Mouse (Mus musculus): ENCODE measurements around the gene Anxa7. TPM values are rescaled to one million over a fixed set of nuclear protein-coding genes. Genes with fewer than 3 reads are reported as not detected.

The Anxa7 gene
- polyA plus RNA-seq, 1 experiment from 2014 or later: 59.7 TPM

DNA sequence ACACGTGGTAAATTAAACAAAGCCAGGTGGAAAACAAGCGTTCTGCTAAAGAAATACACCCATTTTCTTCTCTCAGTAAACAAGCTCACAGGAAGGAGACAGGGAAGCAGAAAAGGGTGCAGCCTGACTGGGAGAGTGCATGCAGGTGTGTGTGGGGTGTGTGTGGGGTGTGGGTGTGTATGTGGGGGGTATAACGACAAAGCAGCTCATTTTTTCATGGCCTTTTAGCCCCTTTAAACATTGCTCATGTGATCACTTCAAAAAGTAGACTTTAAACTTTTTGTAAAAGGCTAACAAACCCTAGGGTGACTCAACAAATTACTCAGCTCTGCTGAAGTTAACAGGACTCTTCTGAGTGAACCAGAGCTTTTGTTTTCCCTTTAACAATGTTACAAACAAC, 1.5 kb downstream of the Anxa7 start:
- peak overlapping the region; percentile 63; the same call in 1 of the 2 replicates for H3K27ac ChIP-seq
- H3K4me3 ChIP-seq: peak overlapping the region; percentile 77
- no peak overlapping the region for H3K9ac ChIP-seq
- 23% methylated on average over 3 of the region's 3 CpGs for whole genome bisulfite sequencing
- H3K9me3 ChIP-seq: no peaks in the 10 kb centered on the region
- H3K27me3 ChIP-seq: no peaks in the 10 kb centered on the region
- no peak for ATAC-seq (ENCODE audit: insufficient number of reproducible peaks, low FRiP score, low TSS enrichment, low read depth)
- H3K36me3 ChIP-seq: 0 out of 2 replicates have a peak, but pooled peaks cover 4% of the 10 kb centered on the region
- H3K4me1 ChIP-seq: peaks cover 9% of the 10 kb centered on the region
- peak overlapping the region; percentile 60 for H3K4me2 ChIP-seq

DNA sequence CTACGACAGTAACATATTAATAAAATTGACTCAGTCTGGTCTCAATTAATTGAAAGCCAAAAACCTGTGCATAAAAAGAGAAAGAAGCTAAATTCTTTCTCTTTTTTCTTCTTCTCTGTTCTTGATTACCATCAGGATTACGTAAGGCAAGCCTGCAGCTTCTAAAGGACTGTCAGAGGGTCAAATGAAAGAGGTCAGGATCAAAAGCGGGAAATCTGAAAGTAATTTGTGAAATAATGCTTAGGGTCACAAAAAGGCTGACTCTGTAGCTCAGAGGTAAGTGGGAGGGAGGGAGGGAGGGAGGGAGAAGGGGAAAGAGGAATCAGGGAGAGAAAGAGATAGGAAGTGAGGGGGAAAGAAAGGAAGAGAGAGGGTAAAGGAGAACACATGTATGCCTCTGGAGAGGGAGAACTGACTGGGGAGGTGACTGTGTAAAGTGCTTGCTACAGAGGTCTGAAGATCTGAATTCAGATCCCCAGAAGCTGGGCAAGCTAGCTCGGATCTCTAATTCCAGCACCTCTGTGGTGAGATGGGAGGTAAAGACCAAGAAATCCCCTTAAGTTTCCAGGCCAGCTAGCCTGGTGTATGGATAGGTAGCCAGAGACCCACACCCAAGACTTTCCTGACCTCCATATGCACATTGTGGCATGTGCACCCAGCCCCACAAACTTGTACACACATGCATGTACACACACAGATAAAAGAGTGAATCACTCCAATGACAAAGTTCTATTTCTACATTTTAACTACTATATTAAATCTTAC, 2.5 kb downstream of the Anxa7 start:
- no peak for ATAC-seq (ENCODE audit: insufficient number of reproducible peaks, low FRiP score, low TSS enrichment, low read depth)
- H3K4me3 ChIP-seq: no peak overlapping the region
- H3K9me3 ChIP-seq: no peaks in the 10 kb centered on the region
- H3K27me3 ChIP-seq: no peaks in the 10 kb centered on the region
- WGBS: 33% methylated on average over 4 of the region's 4 CpGs
- no peak overlapping the region for H3K27ac ChIP-seq
- no peak overlapping the region for H3K9ac ChIP-seq
- no peak overlapping the region for H3K4me2 ChIP-seq
- peaks cover 9% of the 10 kb centered on the region for H3K4me1 ChIP-seq
- no peaks in the 10 kb centered on the region for H3K36me3 ChIP-seq

DNA sequence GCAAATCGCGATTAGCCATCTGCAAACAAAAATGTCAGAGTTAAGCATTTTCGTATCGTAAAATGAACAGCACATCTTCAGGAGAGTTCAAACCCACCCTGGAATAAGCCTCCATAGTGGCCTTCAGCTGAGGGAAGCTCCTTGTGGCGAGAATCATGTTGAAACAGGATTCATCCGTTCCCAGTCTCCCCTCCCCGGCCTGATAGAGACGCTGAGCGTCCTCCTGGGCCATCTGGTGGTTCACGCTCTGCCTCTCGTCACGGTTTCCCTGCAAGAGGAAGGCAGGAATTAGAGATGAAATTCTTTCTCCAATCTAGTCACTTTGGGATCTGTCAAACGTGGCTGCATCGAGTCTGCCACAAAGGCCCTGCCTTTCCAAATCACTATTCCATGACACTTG, 19.7 kb downstream of the Anxa7 start:
- Histone ChIP-seq H3K36me3 (peaks cover 79% of the 10 kb centered on the region), H3K27ac (no peak overlapping the region), H3K4me2 (no peak overlapping the region), H3K9me3 (no peaks in the 10 kb centered on the region), H3K9ac (no peak overlapping the region), H3K4me1 (no peaks in the 10 kb centered on the region), H3K4me3 (no peak overlapping the region), H3K27me3 (no peaks in the 10 kb centered on the region)
- 74% methylated on average over 14 of the region's 14 CpGs for WGBS
- no peak for ATAC-seq (ENCODE audit: insufficient number of reproducible peaks, low FRiP score, low TSS enrichment, low read depth)

DNA sequence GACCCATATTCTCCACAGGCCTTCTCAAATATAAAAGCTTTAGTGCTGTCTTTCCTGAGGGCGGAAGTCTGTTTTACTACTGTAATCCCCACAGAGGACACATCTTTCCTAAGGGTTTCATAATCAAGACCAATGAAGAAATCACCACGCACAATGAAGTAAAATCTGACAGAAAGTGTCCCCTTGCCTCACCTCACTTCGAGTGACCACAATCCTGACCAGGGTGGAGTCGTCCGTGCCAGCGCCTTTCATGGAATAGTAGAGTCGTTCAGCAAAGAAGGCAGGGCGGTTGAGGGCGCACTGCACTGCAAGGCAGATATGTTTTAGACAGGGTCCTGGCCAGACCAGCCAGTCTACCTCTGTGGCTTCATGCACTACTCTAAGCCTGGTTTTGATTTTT, 21.6 kb downstream of the Anxa7 start:
- H3K27ac ChIP-seq: no peak overlapping the region
- H3K9me3 ChIP-seq: no peaks in the 10 kb centered on the region
- no peaks in the 10 kb centered on the region for H3K27me3 ChIP-seq
- no peaks in the 10 kb centered on the region for H3K4me1 ChIP-seq
- 89% methylated on average over 9 of the region's 9 CpGs for WGBS
- H3K36me3 ChIP-seq: peaks cover 69% of the 10 kb centered on the region
- H3K4me3 ChIP-seq: no peak overlapping the region
- ATAC-seq (ENCODE audit: insufficient number of reproducible peaks, low FRiP score, low TSS enrichment, low read depth): no peak
- no peak overlapping the region for H3K9ac ChIP-seq
- no peak overlapping the region for H3K4me2 ChIP-seq

DNA sequence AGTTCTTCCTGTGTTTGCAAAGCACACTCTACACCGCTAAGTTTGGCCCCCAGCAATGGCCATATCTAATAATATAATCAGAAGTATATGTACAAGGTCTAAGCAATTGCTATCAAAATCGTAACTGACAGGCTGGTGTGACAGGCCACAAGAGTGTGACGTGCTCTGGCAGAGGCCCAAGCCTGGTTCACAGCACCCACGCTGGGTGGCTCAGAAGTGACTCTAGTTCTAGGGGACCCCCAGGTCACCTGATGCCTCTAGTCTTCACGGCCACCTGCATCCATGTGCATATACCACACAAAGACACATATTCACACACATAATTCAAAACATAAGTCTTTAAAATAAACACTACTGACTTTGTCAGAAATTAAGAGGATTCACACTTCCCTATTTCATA, 27.0 kb downstream of the Anxa7 start:
- H3K4me3 ChIP-seq: no peak overlapping the region
- H3K4me1 ChIP-seq: no peaks in the 10 kb centered on the region
- H3K36me3 ChIP-seq: peaks cover 19% of the 10 kb centered on the region
- WGBS: 89% methylated on average over 5 of the region's 5 CpGs
- H3K4me2 ChIP-seq: no peak overlapping the region
- no peak overlapping the region for H3K9ac ChIP-seq
- H3K27me3 ChIP-seq: no peaks in the 10 kb centered on the region
- H3K27ac ChIP-seq: no peak overlapping the region
- ATAC-seq (ENCODE audit: insufficient number of reproducible peaks, low FRiP score, low TSS enrichment, low read depth): no peak
- H3K9me3 ChIP-seq: no peaks in the 10 kb centered on the region

DNA sequence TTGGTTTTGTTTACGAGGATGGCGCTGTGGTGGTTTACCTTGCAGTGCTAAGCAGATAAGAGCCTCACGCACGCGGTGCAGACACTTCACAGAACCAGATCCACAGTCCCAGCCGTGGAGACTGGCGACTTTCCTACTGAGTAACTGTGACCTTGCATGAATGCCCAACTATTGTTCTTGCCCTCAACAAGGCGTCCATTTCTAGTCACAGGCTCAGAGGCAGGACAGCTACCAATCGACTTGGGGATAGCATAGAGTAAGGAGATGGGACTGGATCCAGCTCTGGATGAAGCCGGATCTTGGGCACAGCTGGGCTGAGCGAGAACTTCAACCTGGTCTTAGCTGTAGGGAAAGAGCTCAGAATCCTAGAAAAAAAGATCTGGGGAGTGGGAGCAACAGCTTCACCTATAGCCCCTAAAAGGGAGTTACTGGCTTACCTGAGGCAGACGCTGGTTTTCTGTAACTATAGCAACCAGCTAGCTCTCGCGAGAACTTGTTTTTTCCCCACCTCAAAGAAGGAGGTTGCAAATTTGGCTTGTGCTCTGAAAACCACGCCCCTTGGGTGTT, 28.1 kb downstream of the Anxa7 start, which contains the start of gene Cfap70:
Cfap70 (minus strand) TSS at position 462 of the 567 bp plus-strand sequence.
- Histone ChIP-seq H3K9ac (peak within 1 kb of the TSS; percentile 27; the same call in 1 of the 2 replicates), H3K4me2 (peak within 1 kb of the TSS; percentile 64), H3K36me3 (peaks cover 16% of the 10 kb centered on the region), H3K9me3 (no peaks in the 10 kb centered on the region), H3K4me1 (no peaks in the 10 kb centered on the region), H3K27me3 (no peaks in the 10 kb centered on the region), H3K27ac (no peak within 1 kb of the TSS), H3K4me3 (peak within 1 kb of the TSS; percentile 40)
- ATAC-seq (ENCODE audit: insufficient number of reproducible peaks, low FRiP score, low TSS enrichment, low read depth): no peak
- 2% methylated on average over 15 of the region's 15 CpGs for WGBS

DNA sequence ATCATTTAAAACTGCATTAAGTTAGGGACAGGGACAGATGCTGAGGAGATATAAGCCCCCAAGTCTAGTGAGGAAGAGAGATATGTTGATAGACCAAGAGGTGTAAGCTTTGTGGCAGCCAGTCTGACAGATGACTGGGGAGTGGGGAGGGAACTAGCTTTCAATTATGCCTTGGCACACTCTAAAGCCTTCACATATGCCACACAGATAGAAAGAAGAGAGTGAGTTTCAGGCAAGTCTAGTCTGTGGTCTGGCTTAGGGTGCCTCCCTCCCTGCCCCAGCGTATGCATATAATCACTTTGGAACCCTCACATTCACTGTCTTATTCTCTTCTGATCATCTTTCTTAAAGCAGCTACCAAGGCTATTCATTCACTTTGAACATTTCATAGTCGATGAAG, 28.6 kb downstream of the Anxa7 start:
- no peak for ATAC-seq (ENCODE audit: insufficient number of reproducible peaks, low FRiP score, low TSS enrichment, low read depth)
- Histone ChIP-seq H3K27me3 (no peaks in the 10 kb centered on the region), H3K9ac (0 out of 2 replicates have a peak overlapping the region, but pooled peaks have one; percentile 4), H3K36me3 (peaks cover 11% of the 10 kb centered on the region), H3K9me3 (no peaks in the 10 kb centered on the region), H3K4me3 (peak overlapping the region; percentile 40), H3K4me2 (peak overlapping the region; percentile 64), H3K4me1 (no peaks in the 10 kb centered on the region), H3K27ac (no peak overlapping the region)
- WGBS: 12% methylated on average over 2 of the region's 2 CpGs

DNA sequence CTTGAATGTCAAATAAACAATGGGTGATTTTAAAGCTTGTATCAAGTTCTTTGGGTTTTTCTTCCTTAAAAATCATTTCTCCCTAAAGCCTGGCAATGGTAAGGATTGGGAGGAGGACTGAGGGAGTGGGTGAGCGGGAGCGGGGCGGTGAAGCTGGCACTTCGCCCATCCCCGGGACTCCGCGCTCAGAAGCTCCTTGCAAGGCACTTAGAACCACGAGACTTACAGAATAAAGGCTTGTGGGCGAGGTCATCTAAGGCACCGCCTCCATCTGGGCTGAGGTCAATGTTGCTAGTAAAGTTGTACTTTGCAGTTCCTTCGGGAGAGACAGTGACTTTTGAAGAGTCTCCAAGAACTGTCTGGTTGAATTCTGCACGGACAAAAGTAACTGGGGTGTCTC, 32.7 kb downstream of the Anxa7 start:
- no peak for ATAC-seq (ENCODE audit: insufficient number of reproducible peaks, low FRiP score, low TSS enrichment, low read depth)
- Histone ChIP-seq H3K9me3 (no peaks in the 10 kb centered on the region), H3K27me3 (no peaks in the 10 kb centered on the region), H3K4me1 (no peaks in the 10 kb centered on the region), H3K4me2 (no peak overlapping the region), H3K9ac (no peak overlapping the region), H3K27ac (no peak overlapping the region), H3K36me3 (no peaks in the 10 kb centered on the region), H3K4me3 (no peak overlapping the region)
- WGBS: 50% methylated on average over 12 of the region's 12 CpGs

DNA sequence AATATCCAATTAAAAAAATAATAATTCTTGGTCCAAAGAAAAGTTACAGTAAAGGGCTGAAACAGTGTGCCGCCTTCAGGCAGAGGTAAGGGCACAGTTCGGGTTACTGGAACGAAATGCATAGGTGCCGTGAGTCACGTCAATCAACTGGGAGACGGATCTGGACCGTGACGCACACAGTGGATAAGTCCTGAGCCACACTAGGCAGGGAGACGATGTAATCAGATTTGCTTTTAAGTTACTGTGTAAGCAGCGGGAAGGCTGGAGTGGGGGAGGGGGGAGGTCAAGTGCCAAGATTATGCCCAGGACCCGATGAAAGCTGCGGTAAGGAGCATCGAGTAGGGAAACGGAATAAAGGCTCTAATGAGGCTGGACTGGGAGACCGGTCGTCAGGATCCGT, 37.7 kb downstream of the Anxa7 start:
- WGBS: 71% methylated on average over 17 of the region's 17 CpGs
- no peak for ATAC-seq (ENCODE audit: insufficient number of reproducible peaks, low FRiP score, low TSS enrichment, low read depth)
- no peaks in the 10 kb centered on the region for H3K27me3 ChIP-seq
- H3K36me3 ChIP-seq: no peaks in the 10 kb centered on the region
- H3K4me1 ChIP-seq: no peaks in the 10 kb centered on the region
- no peak overlapping the region for H3K4me3 ChIP-seq
- H3K9ac ChIP-seq: no peak overlapping the region
- H3K27ac ChIP-seq: no peak overlapping the region
- H3K9me3 ChIP-seq: no peaks in the 10 kb centered on the region
- H3K4me2 ChIP-seq: no peak overlapping the region

DNA sequence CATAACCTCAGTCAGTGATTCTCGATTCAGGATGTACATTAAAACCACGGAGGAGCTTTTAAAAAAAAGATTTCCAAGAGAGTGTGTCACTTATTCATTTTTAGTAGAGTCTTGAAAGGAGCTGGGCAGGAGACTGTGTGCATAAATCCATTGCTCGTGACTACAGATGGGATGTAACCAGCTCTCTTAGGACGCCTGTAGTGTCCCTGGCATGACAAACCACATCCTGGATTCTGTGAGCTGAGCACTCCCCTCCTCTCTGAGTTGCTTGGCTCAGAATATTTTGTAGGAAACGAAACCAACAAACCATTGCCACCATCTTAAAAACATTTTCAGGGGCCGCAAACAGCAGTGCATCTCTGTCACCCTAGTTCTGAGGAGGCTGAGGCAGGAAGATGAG, 43.0 kb downstream of the Anxa7 start:
- no peak overlapping the region for H3K27ac ChIP-seq
- H3K4me3 ChIP-seq: no peak overlapping the region
- no peak for ATAC-seq (ENCODE audit: insufficient number of reproducible peaks, low FRiP score, low TSS enrichment, low read depth)
- no peaks in the 10 kb centered on the region for H3K4me1 ChIP-seq
- H3K36me3 ChIP-seq: no peaks in the 10 kb centered on the region
- no peak overlapping the region for H3K4me2 ChIP-seq
- WGBS: 70% methylated on average over 6 of the region's 6 CpGs
- H3K9me3 ChIP-seq: no peaks in the 10 kb centered on the region
- H3K27me3 ChIP-seq: no peaks in the 10 kb centered on the region
- H3K9ac ChIP-seq: no peak overlapping the region

DNA sequence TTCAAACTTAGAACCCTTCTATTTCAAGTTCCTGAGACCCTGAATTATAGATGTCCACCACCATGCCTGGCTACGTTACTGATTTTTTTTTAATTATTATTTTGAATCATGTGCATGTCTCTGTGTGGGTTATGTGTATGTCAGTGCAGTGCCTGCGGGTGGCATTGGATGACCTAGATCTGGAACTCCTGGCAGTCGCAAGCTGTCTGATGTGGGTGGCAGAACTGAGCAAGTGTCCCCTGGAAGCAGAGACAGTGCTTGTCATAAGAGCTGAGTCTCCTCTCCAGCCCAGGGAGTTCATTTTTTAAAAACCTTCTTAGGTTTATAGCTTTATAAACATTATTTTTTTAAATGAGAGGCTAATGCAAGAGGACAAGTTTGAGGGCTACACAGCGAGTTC, 47.5 kb downstream of the Anxa7 start:
- H3K27me3 ChIP-seq: no peaks in the 10 kb centered on the region
- no peaks in the 10 kb centered on the region for H3K4me1 ChIP-seq
- H3K9me3 ChIP-seq: no peaks in the 10 kb centered on the region
- H3K36me3 ChIP-seq: no peaks in the 10 kb centered on the region
- H3K4me2 ChIP-seq: no peak overlapping the region
- no peak for ATAC-seq (ENCODE audit: insufficient number of reproducible peaks, low FRiP score, low TSS enrichment, low read depth)
- H3K27ac ChIP-seq: no peak overlapping the region
- H3K9ac ChIP-seq: no peak overlapping the region
- 80% methylated on average over 4 of the region's 4 CpGs for WGBS
- no peak overlapping the region for H3K4me3 ChIP-seq

DNA sequence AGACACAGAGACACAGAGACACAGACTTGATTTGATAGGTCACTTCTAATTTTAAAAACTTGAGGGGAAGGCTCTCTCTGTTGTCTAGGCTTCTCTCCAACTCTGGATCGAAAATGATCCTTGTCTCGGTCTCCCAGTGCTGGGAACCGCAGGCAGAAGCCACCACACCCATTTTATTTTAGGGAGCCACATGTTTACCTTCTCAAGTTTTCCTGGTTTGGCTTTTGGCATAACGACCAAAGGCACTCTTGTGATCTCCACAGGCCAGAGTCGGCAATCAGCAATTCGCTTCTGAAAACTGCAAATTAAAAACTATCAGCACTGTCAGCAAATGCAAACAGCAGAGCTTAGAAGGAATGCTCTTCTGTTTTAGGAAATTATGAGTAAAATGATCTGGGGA, 48.2 kb downstream of the Anxa7 start:
- no peaks in the 10 kb centered on the region for H3K9me3 ChIP-seq

More for the DNA sequence above, 48.2 kb downstream of the Anxa7 start:
- Histone ChIP-seq H3K36me3 (no peaks in the 10 kb centered on the region), H3K9ac (no peak overlapping the region), H3K27ac (no peak overlapping the region), H3K4me3 (no peak overlapping the region), H3K4me2 (no peak overlapping the region), H3K27me3 (no peaks in the 10 kb centered on the region), H3K4me1 (no peaks in the 10 kb centered on the region)
- 53% methylated on average over 6 of the region's 6 CpGs for WGBS
- ATAC-seq (ENCODE audit: insufficient number of reproducible peaks, low FRiP score, low TSS enrichment, low read depth): no peak

All from limb, embryonic 15.5 days (tissue).